Mouse (Mus musculus) myocyte (in vitro differentiated cells): ENCODE measurements around the gene Cyp4f14. TPM values are rescaled to one million over a fixed set of nuclear protein-coding genes. Genes with fewer than 3 reads are reported as not detected.

ENCODE experiments used
- H3K27me3 ChIP-seq: one replicate; pipeline ENCODE4 v1.6.1; 2011; ENCODE audit not compliant: control insufficient read depth, insufficient read depth, insufficient read length
- H3K36me3 ChIP-seq: one replicate; pipeline ENCODE4 v1.6.1; 2011; ENCODE audit not compliant: control insufficient read depth, insufficient read depth
- H3K4me2 ChIP-seq: one replicate; pipeline ENCODE4 v1.6.1; 2011; ENCODE audit warnings: low read depth, control low read depth
- H3K4me3 ChIP-seq: one replicate; pipeline ENCODE4 v1.5.1; 2011; ENCODE audit warnings: mild to moderate bottlenecking, control low read depth, moderate library complexity
- H3K79me2 ChIP-seq: one replicate; pipeline ENCODE4 v1.6.1; 2011; ENCODE audit not compliant: control insufficient read depth, insufficient read depth
- H3ac ChIP-seq: one replicate; pipeline ENCODE4 v1.6.1; 2011; ENCODE audit not compliant: control insufficient read depth, insufficient read length
- CEBPB ChIP-seq: IDR thresholded peaks from 2 replicates; pipeline ENCODE4 v1.6.1; 2011; ENCODE audit warnings: mild to moderate bottlenecking, moderate library complexity; ENCODE audit not compliant: poor library complexity, insufficient read depth, severe bottlenecking
- E2F4 ChIP-seq: IDR thresholded peaks from one replicate; pipeline ENCODE4 v1.6.1; 2011; ENCODE audit warnings: mild to moderate bottlenecking, control low read depth, moderate library complexity; ENCODE audit not compliant: insufficient read depth
- MAX ChIP-seq: IDR thresholded peaks from one replicate; pipeline ENCODE4 v1.6.1; 2011; ENCODE audit warnings: low read depth, mild to moderate bottlenecking, control low read depth
- MYOD1 ChIP-seq, 3 experiments: IDR thresholded peaks; one replicate each; pipeline ENCODE4 v1.6.1; 2011; ENCODE audit warnings: control low read depth in 2 of 3, low read depth in 2 of 3, mild to moderate bottlenecking in 2 of 3, moderate library complexity in 1 of 3; ENCODE audit not compliant: insufficient read length in 2 of 3, control insufficient read depth in 1 of 3
- MYOG ChIP-seq, 3 experiments: IDR thresholded peaks; one replicate each; pipeline ENCODE4 v1.6.1; 2011; ENCODE audit warnings: control low read depth in 2 of 3, low read depth in 2 of 3, mild to moderate bottlenecking in 2 of 3; ENCODE audit not compliant: insufficient read length in 2 of 3, control insufficient read depth in 1 of 3, insufficient read depth in 1 of 3
- POLR2A ChIP-seq: IDR thresholded peaks from one replicate; pipeline ENCODE4 v1.6.1; 2011; ENCODE audit warnings: low read depth, mild to moderate bottlenecking, control low read depth, moderate library complexity; ENCODE audit not compliant: insufficient read length
- POLR2AphosphoS2 ChIP-seq: IDR thresholded peaks from one replicate; pipeline ENCODE4 v1.6.1; 2011; ENCODE audit warnings: low read depth, control low read depth; ENCODE audit not compliant: insufficient read length
- REST ChIP-seq: IDR thresholded peaks from one replicate; pipeline ENCODE4 v1.6.1; 2011; ENCODE audit warnings: mild to moderate bottlenecking, control low read depth, moderate library complexity; ENCODE audit not compliant: insufficient read depth, insufficient read length
- SRF ChIP-seq: IDR thresholded peaks from one replicate; pipeline ENCODE4 v1.6.1; 2011; ENCODE audit warnings: low read depth; ENCODE audit not compliant: control insufficient read depth, insufficient read length
- TCF12 ChIP-seq: IDR thresholded peaks from one replicate; pipeline ENCODE4 v1.6.1; 2011; ENCODE audit warnings: mild to moderate bottlenecking, control low read depth; ENCODE audit not compliant: poor library complexity, insufficient read depth, severe bottlenecking
- TCF3 ChIP-seq: IDR thresholded peaks from one replicate; pipeline ENCODE4 v1.6.1; 2011; ENCODE audit warnings: low read depth, control low read depth; ENCODE audit not compliant: insufficient read length
- USF1 ChIP-seq: IDR thresholded peaks from one replicate; pipeline ENCODE4 v1.6.1; 2011; ENCODE audit warnings: low read depth, mild to moderate bottlenecking, control low read depth, moderate library complexity
- polyA plus RNA-seq: library from polyadenylated mRNA; unstranded; fragments of >200 nt; fragmentation: generic; extraction: Trizol; gene quantifications from one replicate; pipeline ENCODE4 v1.2.1, GENCODE M21; 2012; ENCODE audit warnings: missing spikeins

The Cyp4f14 gene
- polyA plus RNA-seq, 1 experiment = 0.02 TPM

DNA sequence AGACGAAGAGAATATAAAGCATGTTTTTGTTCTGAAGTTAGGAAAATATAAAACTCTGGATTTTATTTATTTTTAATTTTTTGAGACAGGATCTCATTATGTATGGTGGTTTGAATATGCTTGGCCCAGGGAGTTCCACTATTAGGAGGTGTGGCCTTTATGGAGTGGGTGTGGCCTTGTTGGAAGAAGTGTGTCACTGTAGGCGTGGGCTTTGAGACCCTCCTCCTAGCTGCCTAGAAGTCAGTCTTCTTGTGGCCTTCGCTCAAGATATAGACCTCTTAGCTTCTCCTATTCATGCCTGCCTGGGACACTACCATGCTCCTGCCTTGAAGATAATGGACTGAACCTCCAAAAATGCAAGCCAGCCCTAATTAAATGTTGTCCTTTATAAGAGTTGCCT is 33.0 kb upstream of the Cyp4f14 start:
- TF ChIP-seq CEBPB (no peak), REST (no peak)
- H3ac ChIP-seq = no peak overlapping the region
- no peaks in the 10 kb centered on the region for H3K27me3 ChIP-seq
- H3K4me3 ChIP-seq = no peak overlapping the region
- H3K4me2 ChIP-seq = no peak overlapping the region
- no peaks in the 10 kb centered on the region for H3K79me2 ChIP-seq
- no peaks in the 10 kb centered on the region for H3K36me3 ChIP-seq

DNA sequence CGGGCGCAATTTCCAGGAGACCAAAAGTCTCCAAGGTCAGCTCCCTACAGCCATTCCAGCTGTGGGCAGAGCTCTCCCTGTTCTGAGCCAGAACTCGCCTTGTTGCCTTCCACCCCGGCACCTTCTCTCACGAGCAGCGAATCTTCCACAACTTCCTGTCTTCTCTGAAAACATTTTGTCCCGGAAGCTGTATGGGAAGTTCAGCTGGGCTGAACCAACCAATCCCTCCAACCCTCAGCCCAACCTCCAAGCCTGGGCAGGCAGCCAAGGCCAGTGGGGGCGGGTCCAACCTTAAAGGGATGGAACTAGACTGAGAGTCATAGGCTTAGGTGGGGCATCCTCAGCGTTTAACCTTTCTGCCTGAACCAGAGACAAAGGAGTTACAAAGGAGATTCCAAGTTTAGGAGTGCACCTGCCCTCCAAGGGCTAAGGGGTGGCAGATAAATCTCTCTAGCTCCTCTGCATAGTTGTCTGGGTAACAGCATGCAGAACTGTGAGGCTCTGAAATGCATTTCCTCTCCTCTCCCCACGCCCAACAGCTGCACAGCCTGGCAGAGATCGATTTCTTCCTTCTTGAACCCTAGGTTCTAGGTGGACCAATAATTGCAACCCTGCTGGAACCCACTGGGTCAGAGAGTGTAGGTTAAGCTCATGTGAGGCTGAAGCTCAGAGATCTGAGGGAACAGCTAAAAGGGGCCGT is 30.2 kb upstream of the Cyp4f14 start, which contains the start of gene Cyp4f13:
Cyp4f13 (minus strand) TSS at position 188 of the 700 bp plus-strand sequence.
- no peaks in the 10 kb centered on the region for H3K36me3 ChIP-seq
- peak within 1 kb of the TSS; percentile 48 for H3K4me3 ChIP-seq
- TF ChIP-seq REST = no peak
- no peak for TF ChIP-seq MAX
- TF ChIP-seq USF1 = no peak
- peak; percentile 32 for TF ChIP-seq SRF
- TF ChIP-seq MYOD1 (IDR thresholded peaks at IDR 0.05; ENCODE audit: control insufficient read depth in 1 of 3, insufficient read length in 2 of 3, low read depth in 2 of 3) = peak in 2 of 3 experiments; percentile 5 to 39
- TF ChIP-seq CEBPB = no peak
- no peak for TF ChIP-seq MYOG (IDR thresholded peaks at IDR 0.05; ENCODE audit: control insufficient read depth in 1 of 3, insufficient read depth in 1 of 3, insufficient read length in 2 of 3, low read depth in 2 of 3)
- TF ChIP-seq POLR2A = peak; percentile 69
- no peak for TF ChIP-seq TCF12
- TF ChIP-seq POLR2AphosphoS2 = peak; percentile 69

DNA sequence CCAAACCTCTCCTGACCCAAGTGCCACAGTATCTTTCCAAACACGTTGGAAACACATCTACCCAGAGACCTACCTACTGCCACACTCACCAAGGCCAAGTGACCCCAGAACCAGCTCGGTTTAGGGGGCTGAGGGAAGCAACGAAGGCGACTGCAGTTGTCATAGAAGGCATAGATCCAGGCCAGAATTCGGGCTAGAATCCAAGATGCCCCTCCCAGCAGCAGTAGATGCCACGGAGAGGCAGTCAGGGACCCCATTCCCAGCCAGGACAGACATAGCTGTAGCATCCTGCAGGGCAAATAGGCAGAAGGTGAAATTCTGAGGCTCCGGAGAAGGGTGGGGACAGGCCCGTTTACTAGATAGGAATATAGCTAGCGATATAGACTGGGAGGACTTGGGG is 29.6 kb upstream of the Cyp4f14 start:
- TF ChIP-seq POLR2AphosphoS2 (no peak), POLR2A (no peak), MAX (no peak), MYOD1 (IDR thresholded peaks at IDR 0.05; ENCODE audit: control insufficient read depth in 1 of 3, insufficient read length in 2 of 3, low read depth in 2 of 3) (no peak), REST (no peak), SRF (no peak), MYOG (IDR thresholded peaks at IDR 0.05; ENCODE audit: control insufficient read depth in 1 of 3, insufficient read depth in 1 of 3, insufficient read length in 2 of 3, low read depth in 2 of 3) (no peak), CEBPB (no peak), E2F4 (no peak), TCF12 (no peak), TCF3 (no peak)

More for the DNA sequence above, 30.2 kb upstream of the Cyp4f14 start, which contains the start of gene Cyp4f13:
- Histone ChIP-seq H3K79me2 (no peaks in the 10 kb centered on the region), H3K4me2 (peak within 1 kb of the TSS; percentile 86), H3ac (peak within 1 kb of the TSS; percentile 45), H3K27me3 (no peaks in the 10 kb centered on the region)

DNA sequence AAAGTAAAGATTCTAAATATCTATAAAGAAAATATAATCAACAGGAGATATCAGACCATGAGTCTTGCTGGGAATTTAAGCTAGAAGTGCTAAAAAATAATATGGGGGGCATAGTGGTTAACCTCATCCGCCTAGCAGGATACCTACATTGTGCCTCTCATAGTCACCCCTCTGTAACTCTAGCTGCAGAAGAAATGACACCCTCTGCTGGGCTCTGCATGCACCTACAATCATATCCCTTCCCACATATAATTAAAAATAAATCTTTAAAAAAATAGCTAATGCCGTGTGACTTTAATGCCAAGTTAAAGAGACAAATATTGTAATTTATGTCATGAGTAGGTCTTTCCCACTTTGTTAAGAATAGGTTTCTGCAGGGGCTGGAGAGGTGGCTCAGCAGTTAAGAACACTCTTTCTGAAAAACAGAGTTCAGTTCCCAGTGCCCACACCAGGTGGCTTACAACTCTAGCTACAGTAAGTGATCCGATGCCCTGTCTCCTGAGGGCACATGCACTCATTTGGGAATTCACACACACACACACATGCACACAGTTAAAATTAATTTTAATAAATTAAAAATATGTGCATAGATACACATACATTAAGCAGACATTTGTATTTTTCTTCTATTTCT is 27.4 kb upstream of the Cyp4f14 start:
- Histone ChIP-seq H3K4me2 (no peak overlapping the region), H3K27me3 (no peaks in the 10 kb centered on the region), H3ac (no peak overlapping the region), H3K79me2 (no peaks in the 10 kb centered on the region), H3K36me3 (no peaks in the 10 kb centered on the region), H3K4me3 (no peak overlapping the region)
- TF ChIP-seq POLR2AphosphoS2 (no peak), MYOD1 (IDR thresholded peaks at IDR 0.05; ENCODE audit: control insufficient read depth in 1 of 3, insufficient read length in 2 of 3, low read depth in 2 of 3) (no peak), E2F4 (no peak), USF1 (no peak), POLR2A (no peak), TCF3 (no peak), MYOG (IDR thresholded peaks at IDR 0.05; ENCODE audit: control insufficient read depth in 1 of 3, insufficient read depth in 1 of 3, insufficient read length in 2 of 3, low read depth in 2 of 3) (no peak), REST (no peak)

More for the DNA sequence above, 29.6 kb upstream of the Cyp4f14 start:
- Histone ChIP-seq H3K27me3 (no peaks in the 10 kb centered on the region), H3ac (peak overlapping the region; percentile 45), H3K4me3 (peak overlapping the region; percentile 48), H3K4me2 (peak overlapping the region; percentile 86), H3K36me3 (no peaks in the 10 kb centered on the region), H3K79me2 (no peaks in the 10 kb centered on the region)

DNA sequence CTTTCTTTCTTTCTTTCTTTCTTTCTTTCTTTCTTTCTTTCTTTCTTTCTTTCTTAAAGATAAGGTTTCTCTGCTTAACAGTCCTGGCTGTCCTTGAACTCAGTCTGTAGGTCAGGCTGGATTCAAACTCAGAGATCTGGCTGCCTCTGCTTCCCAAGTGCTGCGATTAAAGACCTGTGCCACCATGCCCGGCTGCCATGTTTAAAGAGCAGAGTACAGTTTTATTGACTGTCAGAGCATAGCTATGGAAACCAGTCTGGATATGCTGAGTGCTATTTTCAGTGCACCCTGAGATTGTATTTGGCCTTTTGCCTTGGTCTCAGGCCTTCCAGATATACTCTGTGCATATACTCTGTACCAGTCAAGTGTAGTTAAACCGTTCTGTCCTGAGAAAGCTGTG is 26.5 kb upstream of the Cyp4f14 start:
- Histone ChIP-seq H3K79me2 (no peaks in the 10 kb centered on the region), H3ac (no peak overlapping the region), H3K4me2 (no peak overlapping the region), H3K27me3 (no peaks in the 10 kb centered on the region), H3K4me3 (no peak overlapping the region), H3K36me3 (no peaks in the 10 kb centered on the region)
- TF ChIP-seq USF1 (no peak), E2F4 (no peak), SRF (no peak), POLR2AphosphoS2 (no peak), REST (no peak), MYOD1 (IDR thresholded peaks at IDR 0.05; ENCODE audit: control insufficient read depth in 1 of 3, insufficient read length in 2 of 3, low read depth in 2 of 3) (no peak), TCF3 (no peak)
